Mouse (Mus musculus): ENCODE results near the gene Gon7. TPM values are rescaled to one million over a fixed set of nuclear protein-coding genes. Genes with fewer than 3 reads are reported as not detected.
A peak's percentile ranks its signal among the peaks of the same experiment; 100 is the strongest.

Gon7 gene
- 19.7 and 20.6 TPM in 2 replicates for polyA plus RNA-seq (2015; fragmentation: Nextera tagmentation; extraction: Ambion mirVana)

DNA sequence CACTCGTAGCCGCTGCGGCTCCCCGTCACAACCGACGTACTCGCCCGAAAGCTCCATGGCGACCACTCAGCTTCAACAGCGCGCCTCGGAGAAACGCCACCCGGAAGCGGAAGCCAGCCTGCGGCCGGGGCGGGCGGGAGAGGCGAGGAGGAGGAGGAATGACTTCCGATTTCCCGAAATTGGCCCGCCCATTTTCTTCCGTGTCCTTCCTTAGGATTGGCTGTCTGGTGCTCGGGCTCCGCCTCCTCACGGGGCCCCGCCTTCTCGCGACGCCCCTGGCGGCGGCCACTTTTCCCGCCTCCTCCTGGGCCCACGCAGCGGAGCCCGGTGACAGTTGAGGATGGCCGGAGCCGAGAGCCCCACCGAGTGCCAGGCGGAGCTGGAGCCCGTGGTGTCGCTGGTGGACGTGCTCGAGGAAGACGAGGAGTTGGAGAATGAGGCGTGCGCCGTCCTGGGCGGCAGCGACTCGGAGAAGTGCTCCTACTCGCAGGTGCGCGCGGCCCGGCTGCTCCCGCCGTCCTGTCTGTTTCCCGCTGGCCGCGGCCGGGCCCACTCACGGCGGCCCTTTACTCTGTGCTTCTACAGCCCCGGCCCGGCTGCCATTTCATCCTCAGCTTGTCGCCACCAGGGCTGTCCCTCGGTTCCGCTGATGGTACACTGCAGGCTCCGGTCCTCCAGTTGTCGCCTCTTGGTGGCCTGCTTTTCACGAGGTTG, at the start of gene Gon7, which contains the start of the genes Gm28051 and Ubr7:
TSS of gene Gon7 (minus strand) at position 115 of the 714 bp plus-strand sequence.
TSS of gene Gm28051 (minus strand) at position 77 of the 714 bp plus-strand sequence.
TSS of gene Ubr7 (plus strand) at position 279 of the 714 bp plus-strand sequence.
- Histone ChIP-seq H3K27me3 (no peaks in the 10 kb centered on the region), H3K4me3 (peak within 1 kb of the TSS; percentile 90), H3K9ac (peak within 1 kb of the TSS; percentile 86), H3K4me2 (peak within 1 kb of the TSS; percentile 60), H3K9me3 (no peaks in the 10 kb centered on the region), H3K36me3 (0 out of 2 replicates have a peak, but pooled peaks cover 9% of the 10 kb centered on the region), H3K4me1 (peaks cover 18% of the 10 kb centered on the region), H3K27ac (peak within 1 kb of the TSS; percentile 92)
- WGBS: under 1% methylated on average over 72 of the region's 73 CpGs
- ATAC-seq (ENCODE audit: insufficient number of reproducible peaks, low FRiP score, low TSS enrichment, low read depth): peak; percentile 97

DNA sequence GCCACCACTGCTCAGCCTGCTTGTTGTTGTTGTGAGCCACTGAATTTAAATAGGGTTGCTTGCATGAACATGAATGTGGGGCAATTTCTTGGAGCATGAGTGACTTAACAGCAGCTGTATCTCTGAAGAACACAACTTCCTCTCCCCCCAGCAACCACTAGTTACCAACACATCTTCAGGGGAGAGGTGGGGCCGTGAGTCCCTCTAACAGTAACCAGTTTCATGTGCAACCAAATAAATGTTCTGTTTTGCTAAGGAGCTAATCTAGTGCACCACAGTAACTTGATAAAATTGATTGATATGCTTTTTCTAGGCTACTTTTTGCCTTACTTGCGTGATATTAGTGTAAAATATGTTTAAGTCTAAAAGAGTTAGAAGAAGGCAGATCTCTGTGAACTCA, 41.9 kb upstream of the Gon7 start:
- H3K9me3 ChIP-seq: no peaks in the 10 kb centered on the region
- H3K4me2 ChIP-seq: no peak overlapping the region
- H3K4me3 ChIP-seq: no peak overlapping the region
- 91% methylated on average over 2 of the region's 2 CpGs for WGBS
- no peaks in the 10 kb centered on the region for H3K4me1 ChIP-seq
- no peak for ATAC-seq (ENCODE audit: insufficient number of reproducible peaks, low FRiP score, low TSS enrichment, low read depth)
- H3K27ac ChIP-seq: no peak overlapping the region
- H3K9ac ChIP-seq: no peak overlapping the region
- H3K36me3 ChIP-seq: peaks cover 24% of the 10 kb centered on the region; the same call in 1 of the 2 replicates
- H3K27me3 ChIP-seq: no peaks in the 10 kb centered on the region

GRCm38 (mm10) chr12:102787927-102788326, 30.3 kb upstream of the Gon7 start:
- H3K4me1 ChIP-seq: no peaks in the 10 kb centered on the region
- 77% methylated on average over 7 of the region's 7 CpGs for WGBS
- no peak overlapping the region for H3K4me3 ChIP-seq
- no peak overlapping the region for H3K4me2 ChIP-seq
- no peaks in the 10 kb centered on the region for H3K9me3 ChIP-seq
- no peak overlapping the region for H3K9ac ChIP-seq
- peaks cover 76% of the 10 kb centered on the region for H3K36me3 ChIP-seq
- H3K27me3 ChIP-seq: no peaks in the 10 kb centered on the region
- H3K27ac ChIP-seq: no peak overlapping the region
- no peak for ATAC-seq (ENCODE audit: insufficient number of reproducible peaks, low FRiP score, low TSS enrichment, low read depth)

DNA sequence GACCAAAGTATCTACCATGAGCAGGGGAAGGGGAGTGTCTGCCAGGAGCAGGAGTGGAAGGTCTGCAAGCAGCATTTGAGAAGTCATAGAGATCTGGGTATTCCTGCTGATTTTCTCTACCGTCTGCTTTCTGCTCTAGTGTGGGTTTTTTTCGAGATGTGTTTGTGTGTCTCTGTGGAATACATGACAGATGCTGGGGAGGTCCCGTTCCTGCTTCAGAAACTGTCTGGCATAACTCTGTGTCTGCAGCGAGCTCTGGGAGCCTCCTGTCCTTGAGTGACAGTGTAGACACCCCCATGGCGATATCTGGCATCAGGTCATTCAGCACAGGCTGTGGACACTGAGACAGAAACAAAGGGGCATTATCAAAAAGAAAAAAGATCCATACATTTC, 28.0 kb upstream of the Gon7 start:
- Histone ChIP-seq H3K4me2 (no peak overlapping the region), H3K27ac (no peak overlapping the region), H3K4me3 (no peak overlapping the region), H3K27me3 (no peaks in the 10 kb centered on the region), H3K4me1 (no peaks in the 10 kb centered on the region), H3K36me3 (peaks cover 55% of the 10 kb centered on the region), H3K9ac (no peak overlapping the region), H3K9me3 (no peaks in the 10 kb centered on the region)
- no peak for ATAC-seq (ENCODE audit: insufficient number of reproducible peaks, low FRiP score, low TSS enrichment, low read depth)
- WGBS: 83% methylated on average over 5 of the region's 5 CpGs

- Histone ChIP-seq H3K27me3 (no peaks in the 10 kb centered on the region), H3K4me3 (no peak overlapping the region), H3K36me3 (peaks cover 50% of the 10 kb centered on the region), H3K27ac (no peak overlapping the region), H3K4me2 (no peak overlapping the region), H3K9ac (no peak overlapping the region), H3K9me3 (no peaks in the 10 kb centered on the region), H3K4me1 (no peaks in the 10 kb centered on the region)
- WGBS: 85% methylated on average over 19 of the region's 19 CpGs
- no peak for ATAC-seq (ENCODE audit: insufficient number of reproducible peaks, low FRiP score, low TSS enrichment, low read depth)
Measured at GRCm38 (mm10) chr12:102784899-102785592, 27.4 kb upstream of the Gon7 start.

- Histone ChIP-seq H3K27ac (no peak overlapping the region), H3K27me3 (no peaks in the 10 kb centered on the region), H3K4me1 (no peaks in the 10 kb centered on the region), H3K4me3 (no peak overlapping the region), H3K9me3 (no peaks in the 10 kb centered on the region), H3K4me2 (no peak overlapping the region), H3K9ac (no peak overlapping the region), H3K36me3 (peaks cover 43% of the 10 kb centered on the region)
- 88% methylated on average over 5 of the region's 5 CpGs for WGBS
- ATAC-seq (ENCODE audit: insufficient number of reproducible peaks, low FRiP score, low TSS enrichment, low read depth): no peak
Measured at GRCm38 (mm10) chr12:102782841-102783240, 25.2 kb upstream of the Gon7 start.

DNA sequence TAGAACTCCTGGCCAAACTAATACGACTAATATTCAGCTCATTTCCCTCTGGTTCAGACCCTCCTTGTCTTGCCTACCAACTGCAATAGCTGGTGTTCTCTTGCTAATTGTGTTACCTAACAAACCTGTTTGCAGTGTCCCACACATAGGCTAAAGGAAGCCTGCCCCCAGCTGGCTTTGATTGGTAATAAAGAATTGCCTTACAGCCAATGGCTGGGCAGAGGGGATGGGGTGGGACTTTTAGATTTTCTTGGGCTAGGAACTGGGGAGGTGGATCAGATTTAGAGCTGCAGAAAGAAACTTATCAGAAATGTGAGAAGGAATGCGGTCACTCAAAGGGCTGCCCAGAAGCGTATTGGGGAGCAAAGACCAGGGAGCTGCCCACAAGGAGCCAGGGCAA, 21.8 kb upstream of the Gon7 start:
- no peaks in the 10 kb centered on the region for H3K9me3 ChIP-seq
- ATAC-seq (ENCODE audit: insufficient number of reproducible peaks, low FRiP score, low TSS enrichment, low read depth): no peak
- H3K4me2 ChIP-seq: no peak overlapping the region
- peaks cover 47% of the 10 kb centered on the region for H3K36me3 ChIP-seq
- 47% methylated on average over 3 of the region's 3 CpGs for WGBS
- H3K27ac ChIP-seq: no peak overlapping the region
- no peak overlapping the region for H3K4me3 ChIP-seq
- no peaks in the 10 kb centered on the region for H3K27me3 ChIP-seq
- H3K4me1 ChIP-seq: no peaks in the 10 kb centered on the region
- no peak overlapping the region for H3K9ac ChIP-seq

GRCm38 (mm10) chr12:102778151-102778550, 20.5 kb upstream of the Gon7 start:
- H3K4me3 ChIP-seq: no peak overlapping the region
- no peaks in the 10 kb centered on the region for H3K27me3 ChIP-seq
- H3K27ac ChIP-seq: no peak overlapping the region
- WGBS: 85% methylated on average over 5 of the region's 5 CpGs
- peaks cover 44% of the 10 kb centered on the region for H3K36me3 ChIP-seq
- no peak overlapping the region for H3K9ac ChIP-seq
- no peaks in the 10 kb centered on the region for H3K9me3 ChIP-seq
- no peak overlapping the region for H3K4me2 ChIP-seq
- ATAC-seq (ENCODE audit: insufficient number of reproducible peaks, low FRiP score, low TSS enrichment, low read depth): no peak
- no peaks in the 10 kb centered on the region for H3K4me1 ChIP-seq

- 93% methylated on average over 14 of the region's 14 CpGs for WGBS
- Histone ChIP-seq H3K27me3 (no peaks in the 10 kb centered on the region), H3K4me1 (no peaks in the 10 kb centered on the region), H3K4me2 (no peak overlapping the region), H3K9ac (no peak overlapping the region), H3K9me3 (no peaks in the 10 kb centered on the region), H3K36me3 (peaks cover 61% of the 10 kb centered on the region), H3K27ac (no peak overlapping the region), H3K4me3 (no peak overlapping the region)
- no peak for ATAC-seq (ENCODE audit: insufficient number of reproducible peaks, low FRiP score, low TSS enrichment, low read depth)
Measured at GRCm38 (mm10) chr12:102776035-102776434, 18.4 kb upstream of the Gon7 start.

DNA sequence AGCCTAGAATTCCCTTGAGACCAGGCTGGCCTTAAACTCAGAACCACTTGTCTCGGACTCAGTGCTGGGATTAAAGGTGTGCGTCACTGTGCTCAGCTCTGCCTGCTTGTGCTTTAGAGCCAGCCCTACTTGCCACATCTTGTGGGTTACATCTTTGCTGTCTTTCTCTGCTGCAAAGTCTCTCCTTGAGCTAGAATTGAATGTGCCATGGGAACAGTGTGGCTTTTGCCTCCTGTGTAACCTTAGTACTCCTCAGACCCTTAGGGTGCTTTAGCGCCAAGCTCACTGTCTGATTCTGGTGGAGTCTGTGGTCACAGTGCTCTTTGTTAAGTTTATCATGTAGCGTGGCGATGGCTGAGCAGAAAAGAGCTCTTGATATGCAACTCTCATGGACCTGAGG, 15.1 kb upstream of the Gon7 start:
- Histone ChIP-seq H3K36me3 (peaks cover 84% of the 10 kb centered on the region), H3K9ac (no peak overlapping the region), H3K4me2 (no peak overlapping the region), H3K9me3 (no peaks in the 10 kb centered on the region), H3K4me1 (no peaks in the 10 kb centered on the region), H3K27ac (no peak overlapping the region), H3K4me3 (no peak overlapping the region), H3K27me3 (no peaks in the 10 kb centered on the region)
- ATAC-seq (ENCODE audit: insufficient number of reproducible peaks, low FRiP score, low TSS enrichment, low read depth): no peak
- 92% methylated on average over 5 of the region's 5 CpGs for WGBS

DNA sequence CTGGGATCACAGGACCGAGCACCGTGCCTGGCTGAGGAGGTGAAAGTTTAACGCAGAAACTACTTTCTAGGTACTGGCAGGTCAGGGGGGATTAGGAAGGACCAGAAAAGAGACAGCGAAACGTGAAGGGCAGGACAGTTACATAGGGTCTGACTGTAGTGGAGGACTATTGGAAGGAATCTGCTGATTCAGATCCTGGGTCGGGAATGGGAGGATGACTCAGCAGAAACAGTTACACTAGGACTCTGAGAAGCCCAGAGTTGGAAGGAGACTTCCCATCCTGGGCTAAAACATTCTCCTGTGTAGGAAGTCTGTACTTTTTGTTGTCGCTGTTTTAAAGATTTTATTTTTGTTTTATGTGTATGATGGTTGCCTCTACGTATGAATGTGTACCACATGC, 14.0 kb upstream of the Gon7 start:
- Histone ChIP-seq H3K9me3 (no peaks in the 10 kb centered on the region), H3K4me1 (no peaks in the 10 kb centered on the region), H3K4me3 (no peak overlapping the region), H3K36me3 (peaks cover 86% of the 10 kb centered on the region), H3K4me2 (no peak overlapping the region), H3K27me3 (no peaks in the 10 kb centered on the region), H3K27ac (no peak overlapping the region), H3K9ac (no peak overlapping the region)
- 94% methylated on average over 8 of the region's 8 CpGs for WGBS
- no peak for ATAC-seq (ENCODE audit: insufficient number of reproducible peaks, low FRiP score, low TSS enrichment, low read depth)

GRCm38 (mm10) chr12:102769000-102769399, 11.4 kb upstream of the Gon7 start:
- H3K27me3 ChIP-seq: no peaks in the 10 kb centered on the region
- no peaks in the 10 kb centered on the region for H3K9me3 ChIP-seq
- no peak overlapping the region for H3K9ac ChIP-seq
- ATAC-seq (ENCODE audit: insufficient number of reproducible peaks, low FRiP score, low TSS enrichment, low read depth): no peak
- H3K36me3 ChIP-seq: peaks cover 86% of the 10 kb centered on the region
- WGBS: 87% methylated on average over 4 of the region's 4 CpGs
- no peaks in the 10 kb centered on the region for H3K4me1 ChIP-seq
- H3K4me2 ChIP-seq: no peak overlapping the region
- no peak overlapping the region for H3K27ac ChIP-seq
- no peak overlapping the region for H3K4me3 ChIP-seq
